Mouse (Mus musculus): Measurements from ENCODE around the gene Itgae. TPM values are rescaled to one million over a fixed set of nuclear protein-coding genes. Genes with fewer than 3 reads are reported as not detected.

Gene Itgae
- polyA plus RNA-seq, 1 experiment from 2014 or later, result 0.32 TPM

- Histone ChIP-seq H3K9me3 (ENCODE audit: control insufficient read depth, low read length) (no peaks in the 10 kb centered on the region), H3K27ac (peak overlapping the region; percentile 86), H3K9ac (peak overlapping the region; percentile 92), H3K4me3 (replicated peaks; ENCODE audit: low read length) (peak overlapping the region; percentile 98), H3K27me3 (ENCODE audit: control insufficient read depth, insufficient read depth, low read length) (no peaks in the 10 kb centered on the region), H3K4me2 (replicated peaks) (peak overlapping the region; percentile 74), H3K4me1 (replicated peaks; ENCODE audit: control insufficient read depth, insufficient read depth, low read length) (peaks cover 27% of the 10 kb centered on the region), H3K36me3 (replicated peaks; ENCODE audit: control insufficient read depth, insufficient read depth) (peaks cover 20% of the 10 kb centered on the region)
- DNase-seq (ENCODE audit: low spot score) (no peak), ATAC-seq (ENCODE audit: low FRiP score) (no peak)
- WGBS, result under 1% methylated on average over 15 of the region's 15 CpGs
Measured at GRCm38 (mm10) chr11:73176186-73176585, 85.8 kb downstream of the Itgae start.

- peak within 1 kb of the TSS; percentile 92 for H3K27ac ChIP-seq
- H3K4me2 ChIP-seq (replicated peaks), result peak within 1 kb of the TSS; percentile 74
- peak; percentile 98 for ATAC-seq (ENCODE audit: low FRiP score)
- no peaks in the 10 kb centered on the region for H3K9me3 ChIP-seq (ENCODE audit: control insufficient read depth, low read length)
- peak within 1 kb of the TSS; percentile 92 for H3K9ac ChIP-seq
- H3K4me1 ChIP-seq (replicated peaks; ENCODE audit: control insufficient read depth, insufficient read depth, low read length), result peaks cover 27% of the 10 kb centered on the region
- no peaks in the 10 kb centered on the region for H3K27me3 ChIP-seq (ENCODE audit: control insufficient read depth, insufficient read depth, low read length)
- DNase-seq (ENCODE audit: low spot score), result peak; percentile 96
- H3K4me3 ChIP-seq (replicated peaks; ENCODE audit: low read length), result peak within 1 kb of the TSS; percentile 98
- H3K36me3 ChIP-seq (replicated peaks; ENCODE audit: control insufficient read depth, insufficient read depth), result peaks cover 13% of the 10 kb centered on the region
- WGBS, result under 1% methylated on average over 81 of the region's 81 CpGs
Measured at GRCm38 (mm10) chr11:73176608-73177508, 86.5 kb downstream of the Itgae start, which contains the start of the genes Emc6 and Tax1bp3. Gene Emc6, minus strand, starts transcription at chr11:73177037. Gene Tax1bp3, plus strand, starts transcription at chr11:73177083.

GRCm38 (mm10) chr11:73177509-73177875, 87.1 kb downstream of the Itgae start:
- Histone ChIP-seq H3K36me3 (replicated peaks; ENCODE audit: control insufficient read depth, insufficient read depth) (peaks cover 18% of the 10 kb centered on the region), H3K4me1 (replicated peaks; ENCODE audit: control insufficient read depth, insufficient read depth, low read length) (peaks cover 27% of the 10 kb centered on the region), H3K9me3 (ENCODE audit: control insufficient read depth, low read length) (no peaks in the 10 kb centered on the region), H3K9ac (peak overlapping the region; percentile 92), H3K4me2 (replicated peaks) (peak overlapping the region; percentile 74), H3K27me3 (ENCODE audit: control insufficient read depth, insufficient read depth, low read length) (no peaks in the 10 kb centered on the region), H3K27ac (peak overlapping the region; percentile 92), H3K4me3 (replicated peaks; ENCODE audit: low read length) (peak overlapping the region; percentile 98)
- peak; percentile 65 for DNase-seq (ENCODE audit: low spot score)
- 0% methylated on average over 25 of the region's 28 CpGs for WGBS
- ATAC-seq (ENCODE audit: low FRiP score), result no peak; the same call in 1 of the 2 replicates

GRCm38 (mm10) chr11:73177895-73178294, 87.5 kb downstream of the Itgae start:
- Histone ChIP-seq H3K4me3 (replicated peaks; ENCODE audit: low read length) (peak overlapping the region; percentile 98), H3K9ac (peak overlapping the region; percentile 92), H3K4me2 (replicated peaks) (peak overlapping the region; percentile 74), H3K9me3 (ENCODE audit: control insufficient read depth, low read length) (no peaks in the 10 kb centered on the region), H3K27ac (peak overlapping the region; percentile 92), H3K36me3 (replicated peaks; ENCODE audit: control insufficient read depth, insufficient read depth) (peaks cover 20% of the 10 kb centered on the region), H3K27me3 (ENCODE audit: control insufficient read depth, insufficient read depth, low read length) (no peaks in the 10 kb centered on the region), H3K4me1 (replicated peaks; ENCODE audit: control insufficient read depth, insufficient read depth, low read length) (peaks cover 27% of the 10 kb centered on the region)
- ATAC-seq (ENCODE audit: low FRiP score), result no peak
- WGBS, result 8% methylated on average over 2 of the region's 2 CpGs
- DNase-seq (ENCODE audit: low spot score), result peak; percentile 28

GRCm38 (mm10) chr11:73185872-73186615, 95.7 kb downstream of the Itgae start:
- H3K4me1 ChIP-seq (replicated peaks; ENCODE audit: control insufficient read depth, insufficient read depth, low read length), result no peaks in the 10 kb centered on the region
- H3K4me2 ChIP-seq (replicated peaks), result no peak overlapping the region
- DNase-seq (ENCODE audit: low spot score), result no peak
- H3K4me3 ChIP-seq (replicated peaks; ENCODE audit: low read length), result no peak overlapping the region
- peaks cover 81% of the 10 kb centered on the region for H3K36me3 ChIP-seq (replicated peaks; ENCODE audit: control insufficient read depth, insufficient read depth)
- H3K9me3 ChIP-seq (ENCODE audit: control insufficient read depth, low read length), result no peaks in the 10 kb centered on the region
- H3K9ac ChIP-seq, result no peak overlapping the region
- no peaks in the 10 kb centered on the region for H3K27me3 ChIP-seq (ENCODE audit: control insufficient read depth, insufficient read depth, low read length)
- H3K27ac ChIP-seq, result no peak overlapping the region
- 92% methylated on average over 10 of the region's 10 CpGs for WGBS
- ATAC-seq (ENCODE audit: low FRiP score), result no peak

- 89% methylated on average over 6 of the region's 6 CpGs for WGBS
- H3K36me3 ChIP-seq (replicated peaks; ENCODE audit: control insufficient read depth, insufficient read depth), result peaks cover 88% of the 10 kb centered on the region
- no peak overlapping the region for H3K4me2 ChIP-seq (replicated peaks)
- no peak overlapping the region for H3K9ac ChIP-seq
- H3K4me3 ChIP-seq (replicated peaks; ENCODE audit: low read length), result no peak overlapping the region
- H3K27me3 ChIP-seq (ENCODE audit: control insufficient read depth, insufficient read depth, low read length), result no peaks in the 10 kb centered on the region
- no peak for ATAC-seq (ENCODE audit: low FRiP score)
- no peak for DNase-seq (ENCODE audit: low spot score)
- no peaks in the 10 kb centered on the region for H3K4me1 ChIP-seq (replicated peaks; ENCODE audit: control insufficient read depth, insufficient read depth, low read length)
- H3K9me3 ChIP-seq (ENCODE audit: control insufficient read depth, low read length), result no peaks in the 10 kb centered on the region
- no peak overlapping the region for H3K27ac ChIP-seq
Measured at GRCm38 (mm10) chr11:73187231-73187630, 96.8 kb downstream of the Itgae start.

GRCm38 (mm10) chr11:73193047-73193446, 102.7 kb downstream of the Itgae start:
- WGBS, result 82% methylated on average over 6 of the region's 6 CpGs
- DNase-seq (ENCODE audit: low spot score) (no peak), ATAC-seq (ENCODE audit: low FRiP score) (no peak)
- H3K4me1 ChIP-seq (replicated peaks; ENCODE audit: control insufficient read depth, insufficient read depth, low read length), result peaks cover 8% of the 10 kb centered on the region
- H3K4me2 ChIP-seq (replicated peaks), result no peak overlapping the region
- no peak overlapping the region for H3K4me3 ChIP-seq (replicated peaks; ENCODE audit: low read length)
- no peaks in the 10 kb centered on the region for H3K27me3 ChIP-seq (ENCODE audit: control insufficient read depth, insufficient read depth, low read length)
- H3K9me3 ChIP-seq (ENCODE audit: control insufficient read depth, low read length), result no peaks in the 10 kb centered on the region
- H3K27ac ChIP-seq, result no peak overlapping the region
- H3K36me3 ChIP-seq (replicated peaks; ENCODE audit: control insufficient read depth, insufficient read depth), result peaks cover 64% of the 10 kb centered on the region
- H3K9ac ChIP-seq, result no peak overlapping the region

GRCm38 (mm10) chr11:73194444-73194843, 104.1 kb downstream of the Itgae start:
- H3K27ac ChIP-seq, result no peak overlapping the region
- DNase-seq (ENCODE audit: low spot score), result no peak
- no peak overlapping the region for H3K9ac ChIP-seq
- H3K27me3 ChIP-seq (ENCODE audit: control insufficient read depth, insufficient read depth, low read length), result no peaks in the 10 kb centered on the region
- 84% methylated on average over 2 of the region's 2 CpGs for WGBS
- H3K4me3 ChIP-seq (replicated peaks; ENCODE audit: low read length), result no peak overlapping the region
- ATAC-seq (ENCODE audit: low FRiP score), result no peak
- no peak overlapping the region for H3K4me2 ChIP-seq (replicated peaks)
- H3K36me3 ChIP-seq (replicated peaks; ENCODE audit: control insufficient read depth, insufficient read depth), result peaks cover 51% of the 10 kb centered on the region
- no peaks in the 10 kb centered on the region for H3K9me3 ChIP-seq (ENCODE audit: control insufficient read depth, low read length)
- H3K4me1 ChIP-seq (replicated peaks; ENCODE audit: control insufficient read depth, insufficient read depth, low read length), result peaks cover 13% of the 10 kb centered on the region

Data from hindbrain, embryonic 14.5 days (tissue).